Mouse (Mus musculus): ENCODE measurements around the gene Zbtb11. TPM values are rescaled to one million over a fixed set of nuclear protein-coding genes. Genes with fewer than 3 reads are reported as not detected.

The Zbtb11 gene
- total RNA-seq, 2 experiments from 2014 or later: 30.3 to 32.1 TPM

DNA sequence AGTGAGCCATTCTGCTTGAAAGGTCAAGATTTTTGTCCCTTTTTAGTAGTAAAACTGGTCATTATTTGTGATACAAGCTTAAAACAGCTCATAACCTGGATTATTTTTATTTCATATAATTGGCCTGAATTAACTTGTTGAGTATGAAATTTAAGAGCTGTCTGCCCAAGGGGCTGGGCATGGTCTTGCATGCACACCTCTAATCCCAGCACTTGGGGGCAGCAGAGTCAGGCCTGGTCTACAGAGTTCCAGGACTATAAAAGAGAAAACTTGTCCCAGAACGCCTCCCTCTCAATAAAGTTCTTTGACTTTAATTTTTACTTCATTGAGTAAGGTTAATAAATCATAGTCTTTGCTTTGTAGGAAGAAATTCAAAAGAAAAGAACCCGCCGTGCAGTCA is 4.5 kb upstream of the Zbtb11 start:
- peak in 1 of 2 experiments; percentile 49 for DNase-seq (ENCODE audit: low spot score in 2 of 2)

DNA sequence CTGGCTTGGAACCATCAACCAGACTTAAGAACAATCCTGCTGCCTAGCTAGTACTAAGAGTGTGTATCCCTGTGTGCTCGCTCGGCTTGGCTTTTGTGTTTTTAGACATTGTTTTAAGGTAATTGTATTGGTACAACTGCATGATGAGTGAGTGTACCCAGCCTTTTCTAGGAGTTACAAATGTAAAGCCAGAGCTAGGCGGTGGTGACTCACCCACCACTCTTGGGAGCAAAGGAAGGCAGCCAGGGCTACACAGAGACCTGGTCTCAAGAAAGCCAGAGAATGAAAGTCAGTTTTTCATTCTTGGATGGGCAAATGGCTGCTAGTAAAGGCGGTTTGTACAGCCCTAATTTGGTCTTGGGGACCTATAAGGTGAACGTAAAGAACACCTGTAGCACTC is 3.3 kb upstream of the Zbtb11 start:
- no peak for DNase-seq (ENCODE audit: low spot score in 2 of 2)

DNA sequence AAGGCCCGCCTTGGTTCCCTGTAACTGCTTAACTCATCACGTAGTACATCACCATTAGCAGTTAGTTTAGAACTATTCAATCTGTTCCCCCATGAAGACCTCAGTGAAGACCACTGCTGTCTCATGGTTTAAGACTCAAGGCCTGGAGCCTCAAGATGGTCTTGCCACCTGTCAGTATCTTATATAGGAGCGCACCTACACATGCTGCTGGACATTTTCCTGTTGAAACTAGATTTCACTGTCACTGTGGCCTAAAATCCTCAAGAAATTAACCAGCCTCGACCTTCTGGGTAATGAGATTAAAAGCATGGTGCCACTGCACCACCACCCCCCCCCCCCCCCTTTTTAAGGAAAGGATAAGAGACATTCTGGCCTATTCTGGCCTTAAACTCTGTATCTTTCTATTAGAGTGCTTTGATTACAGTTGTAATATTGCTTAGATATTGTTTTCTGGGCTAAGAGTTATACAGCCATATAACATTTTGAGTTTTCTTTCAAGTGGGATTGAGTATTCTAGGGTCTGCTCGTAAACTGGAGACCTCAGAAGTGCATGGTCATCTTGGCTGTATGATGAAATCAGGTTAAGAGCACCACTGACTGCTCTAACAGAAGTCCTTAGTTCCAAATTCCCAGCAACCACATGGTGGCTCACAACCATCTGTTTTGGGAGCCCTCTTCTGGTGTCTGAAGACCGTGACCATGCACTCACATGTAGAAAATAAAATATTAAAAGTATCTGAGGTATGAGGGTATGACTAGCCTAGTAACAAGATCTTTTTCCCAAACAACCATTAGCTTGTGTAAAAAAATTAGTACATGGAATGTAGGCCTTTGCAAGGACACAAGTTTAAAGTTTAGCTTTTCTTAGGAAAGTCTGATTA is 1.7 kb upstream of the Zbtb11 start:
- no peak for DNase-seq (ENCODE audit: low spot score in 2 of 2)

DNA sequence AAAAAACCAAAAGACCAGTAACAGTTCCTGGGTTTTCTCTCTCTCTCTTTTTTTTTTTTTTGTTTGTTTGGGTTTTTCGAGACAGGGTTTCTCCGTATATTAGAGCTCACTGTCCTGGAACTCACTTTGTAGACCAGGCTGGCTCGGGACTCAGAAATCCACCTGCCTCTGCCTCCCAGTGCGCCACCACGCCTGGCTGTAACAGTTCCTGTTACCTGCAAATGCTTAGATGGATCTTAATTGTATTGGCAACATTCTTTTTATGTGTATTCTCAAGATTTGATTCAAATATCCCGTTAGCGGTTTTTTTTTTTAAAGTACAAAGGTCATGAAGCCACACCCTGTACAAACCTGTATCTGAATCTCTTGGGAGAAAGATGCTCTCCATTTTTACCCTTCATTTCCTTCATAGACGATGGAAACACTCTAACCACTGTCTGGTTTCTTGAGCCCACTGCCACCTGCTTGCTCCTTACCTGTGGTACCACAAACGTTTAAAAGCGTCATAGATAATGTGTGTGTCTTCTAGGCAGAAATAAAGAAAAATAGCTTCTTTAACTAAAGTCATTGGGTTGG is 969 bp upstream of the Zbtb11 start:
- no peak for DNase-seq (ENCODE audit: low spot score in 2 of 2)

DNA sequence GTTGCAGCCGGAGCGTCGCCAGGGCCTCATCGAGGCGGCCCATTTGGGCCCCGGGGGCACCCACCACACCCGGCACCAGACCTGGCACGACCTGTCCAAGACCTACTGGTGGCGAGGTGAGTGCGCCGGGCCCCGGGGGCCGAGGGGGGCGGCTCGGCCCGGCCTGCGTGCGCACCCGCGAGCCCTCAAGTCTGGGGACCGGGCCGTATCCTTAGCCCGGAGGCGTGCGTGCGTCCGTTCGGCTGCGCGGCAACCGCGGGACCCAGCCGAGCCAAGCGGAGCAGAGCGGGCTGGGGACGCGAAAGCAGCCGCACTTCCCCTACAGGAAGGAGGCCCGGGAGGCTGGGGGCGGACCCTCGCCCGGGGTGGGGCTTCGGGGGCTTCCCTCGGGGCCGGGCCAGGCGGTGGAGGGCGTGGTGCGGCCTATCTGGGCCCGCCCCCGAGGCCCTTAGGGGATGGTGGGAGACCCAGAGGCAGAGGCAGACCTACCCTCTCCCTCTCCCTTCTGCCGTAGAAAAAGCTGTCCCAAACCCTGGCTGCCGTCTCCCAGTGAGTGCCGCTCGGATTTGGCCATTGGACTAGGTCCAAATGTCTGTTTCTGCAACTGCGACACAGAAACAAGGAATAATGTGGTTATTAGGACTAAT is 696 bp downstream of the Zbtb11 start:
- peak; percentile 83 to 88 for DNase-seq (ENCODE audit: low spot score in 2 of 2)

DNA sequence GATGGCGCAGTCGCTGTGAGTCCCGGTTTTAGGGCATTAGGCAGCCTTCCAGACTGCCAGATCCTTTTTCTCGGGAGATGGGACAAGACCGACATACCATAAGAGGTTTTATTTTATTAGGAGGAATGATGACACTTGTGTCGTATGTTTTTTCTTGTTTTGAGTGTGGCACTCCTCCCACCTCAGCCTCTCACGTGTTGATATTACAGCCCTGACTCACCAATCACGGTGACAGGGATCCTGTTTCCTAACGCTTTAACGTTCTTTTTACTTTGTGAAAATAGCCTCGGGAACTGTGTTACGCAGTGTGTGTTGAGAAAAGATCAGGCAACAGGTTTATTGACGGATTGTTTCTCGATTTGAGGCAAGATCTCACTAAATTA is 1.2 kb downstream of the Zbtb11 start:
- no peak for DNase-seq (ENCODE audit: low spot score in 2 of 2)

DNA sequence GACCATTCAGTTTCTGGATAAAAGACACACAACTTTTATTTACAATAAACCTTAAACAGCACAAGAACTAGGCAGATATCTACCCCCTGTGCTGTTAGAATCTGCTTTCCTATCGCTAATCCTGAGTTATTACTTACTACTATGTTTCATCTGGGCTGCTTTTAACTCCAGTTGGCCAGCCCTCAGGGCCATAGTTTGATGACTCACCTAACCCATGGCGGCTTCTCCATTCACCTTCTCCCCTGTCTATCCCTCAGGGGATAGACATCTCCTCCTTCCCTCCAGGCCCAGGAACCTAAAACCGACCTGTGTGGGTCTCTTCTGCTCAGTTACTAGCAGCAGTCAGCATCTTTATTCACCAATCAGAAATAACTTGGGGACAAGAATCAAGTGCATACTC is 12.3 kb downstream of the Zbtb11 start:
- no peak for DNase-seq (ENCODE audit: low spot score in 2 of 2)

DNA sequence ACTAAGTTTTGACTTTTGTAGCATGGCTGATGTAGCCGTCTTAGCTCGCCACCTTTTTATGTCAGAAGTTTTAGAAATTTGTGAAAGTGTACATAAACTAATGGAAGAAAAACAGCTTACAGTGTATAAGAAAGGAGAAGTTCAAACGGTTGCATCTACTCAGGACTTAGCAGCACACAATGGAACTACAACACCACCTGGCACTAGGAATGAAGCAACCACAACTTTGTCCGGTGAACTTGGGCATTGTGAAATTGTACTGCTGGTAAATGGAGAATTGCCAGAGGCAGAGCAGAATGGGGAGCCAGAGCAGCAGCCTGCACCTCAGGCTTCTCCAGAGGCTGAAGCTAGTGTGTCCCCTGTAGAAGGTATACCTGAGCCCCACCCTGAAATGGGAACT is 16.6 kb downstream of the Zbtb11 start:
- DNase-seq (ENCODE audit: low spot score in 2 of 2): no peak

DNA sequence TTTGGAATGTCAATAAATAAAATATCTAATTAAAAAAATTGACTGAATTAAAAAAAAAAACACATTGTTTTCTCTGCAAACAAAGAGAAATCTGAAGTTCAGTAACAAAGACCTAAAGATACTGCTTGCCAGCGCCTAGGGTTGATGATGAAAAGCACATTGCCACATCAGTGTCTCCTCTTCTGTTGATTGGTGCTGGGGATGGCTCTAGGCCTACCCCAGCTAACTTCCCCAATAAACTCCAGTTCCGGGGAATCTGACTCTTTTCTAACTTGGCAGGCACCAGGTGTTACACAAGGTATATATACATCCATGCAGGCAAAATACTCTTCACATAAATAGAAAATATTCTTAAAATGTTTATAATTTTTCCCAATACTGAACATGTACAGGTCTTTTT is 20.6 kb downstream of the Zbtb11 start:
- DNase-seq (ENCODE audit: low spot score in 2 of 2): no peak

DNA sequence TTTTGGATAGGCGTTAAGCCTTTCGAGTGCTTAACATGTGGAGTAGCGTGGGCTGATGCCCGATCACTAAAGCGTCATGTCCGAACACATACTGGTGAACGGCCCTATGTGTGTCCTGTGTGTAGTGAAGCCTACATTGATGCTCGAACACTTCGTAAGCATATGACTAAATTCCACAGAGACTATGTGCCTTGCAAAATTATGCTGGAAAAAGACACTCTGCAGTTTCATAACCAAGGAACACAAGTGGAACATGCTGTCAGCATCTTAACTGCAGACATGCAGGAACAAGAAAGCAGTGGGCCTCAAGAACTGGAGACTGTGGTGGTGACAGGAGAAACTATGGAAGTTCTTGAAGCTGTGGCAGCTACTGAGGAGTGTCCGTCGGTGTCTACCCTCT is 33.1 kb downstream of the Zbtb11 start:
- DNase-seq (ENCODE audit: low spot score in 2 of 2): no peak

DNA sequence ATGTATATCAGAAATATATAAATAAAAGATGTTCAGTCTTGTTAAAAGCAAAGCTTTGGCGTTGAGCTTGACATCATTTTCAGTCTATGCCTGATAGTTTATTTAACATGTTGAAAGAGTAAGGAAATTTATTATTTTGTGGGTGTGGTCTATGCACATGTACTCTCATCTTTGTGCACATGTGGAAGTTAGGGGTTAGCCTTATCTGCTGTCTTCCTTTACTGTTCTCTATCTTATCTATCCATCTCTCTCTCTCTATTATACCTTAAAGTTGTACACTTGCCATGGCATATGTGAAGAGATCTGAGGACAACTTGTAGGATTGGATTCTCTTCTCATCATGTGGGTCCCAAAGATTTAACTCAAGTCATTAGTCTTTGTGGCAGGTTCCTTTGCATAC is 35.2 kb downstream of the Zbtb11 start:
- no peak for DNase-seq (ENCODE audit: low spot score in 2 of 2)

DNA sequence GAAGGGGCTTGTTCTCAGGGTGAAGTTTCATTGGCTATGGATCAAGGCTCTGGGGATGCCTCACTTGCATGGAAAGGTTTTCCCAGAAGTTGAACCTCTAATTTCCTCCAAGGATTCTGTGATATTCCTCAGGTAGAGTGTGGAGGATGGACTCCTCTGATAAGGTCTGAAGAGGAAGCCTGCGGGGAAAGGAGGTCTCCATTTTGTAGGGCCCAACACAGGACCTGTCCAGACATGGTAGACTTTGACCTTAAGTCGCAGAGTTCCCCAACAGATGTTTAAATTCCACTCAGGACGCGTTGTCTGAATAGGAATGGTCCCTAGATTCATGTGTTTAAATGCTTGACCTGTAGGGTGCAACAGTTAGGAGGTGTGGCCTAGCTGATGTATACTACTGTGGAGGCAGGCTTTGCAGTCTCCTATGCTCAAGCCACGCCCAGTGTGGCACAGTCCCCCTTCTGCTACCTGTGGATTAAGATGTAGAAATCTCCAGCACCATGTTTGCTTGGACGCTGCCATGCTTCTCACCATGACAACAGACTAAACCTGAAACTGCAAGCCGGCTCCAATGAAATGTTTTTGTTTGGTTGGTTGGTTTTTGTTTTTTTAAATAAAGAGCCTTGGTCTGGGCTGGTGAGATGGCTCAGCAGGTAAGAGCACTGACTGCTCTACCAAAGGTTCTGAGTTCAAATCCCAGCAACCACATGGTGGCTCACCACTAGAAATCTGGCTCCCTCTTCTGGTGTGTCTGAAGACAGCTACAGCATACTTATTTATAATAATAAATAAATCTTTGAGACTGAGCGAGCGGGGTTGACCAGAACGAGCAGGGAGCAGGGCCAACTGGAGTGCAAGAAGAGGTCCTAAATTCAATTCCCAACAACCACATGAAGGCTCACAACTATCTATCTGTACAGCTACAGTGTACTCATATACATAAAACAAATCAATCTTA is 39.4 kb downstream of the Zbtb11 start:
- DNase-seq (ENCODE audit: low spot score in 2 of 2): no peak

DNA sequence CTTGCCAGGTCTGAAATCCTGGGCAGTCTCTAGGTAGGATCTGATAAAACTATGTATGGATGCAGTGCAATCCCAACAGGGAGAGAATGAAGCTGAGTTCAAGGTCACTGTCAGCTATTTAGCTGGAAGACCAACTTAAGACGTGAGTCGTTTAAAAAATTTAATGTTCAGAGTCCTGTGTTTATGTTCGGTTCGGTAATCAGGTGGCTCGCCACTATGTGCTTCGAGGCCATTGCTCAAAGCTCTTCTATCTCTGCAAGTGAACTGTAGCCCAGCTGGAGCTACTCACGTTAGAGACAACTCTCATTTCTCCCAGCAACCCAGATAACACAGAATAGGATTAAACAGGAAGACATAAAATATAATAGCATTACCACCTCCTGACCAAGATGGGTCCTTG is 40.4 kb downstream of the Zbtb11 start:
- no peak for DNase-seq (ENCODE audit: low spot score in 2 of 2)

DNA sequence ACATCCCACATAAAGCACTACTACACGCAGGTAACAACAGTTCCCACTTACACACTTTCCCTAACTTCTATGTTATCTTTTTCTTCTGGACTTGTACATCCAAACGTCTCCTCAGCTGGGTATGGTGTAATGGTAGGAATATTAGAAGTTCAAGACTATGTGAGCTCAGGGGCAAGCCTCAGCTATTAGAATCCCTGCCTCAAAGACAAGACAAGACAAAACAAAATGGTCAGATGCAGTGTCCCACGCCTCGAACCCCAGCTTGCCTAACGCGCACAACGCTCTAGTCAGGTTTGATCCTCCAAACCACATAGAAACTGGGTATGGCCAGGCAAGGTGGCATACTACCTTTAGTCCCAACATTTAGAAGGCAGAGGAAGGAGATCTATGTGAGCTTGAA is 46.0 kb downstream of the Zbtb11 start:
- no peak for DNase-seq (ENCODE audit: low spot score in 2 of 2)

DNA sequence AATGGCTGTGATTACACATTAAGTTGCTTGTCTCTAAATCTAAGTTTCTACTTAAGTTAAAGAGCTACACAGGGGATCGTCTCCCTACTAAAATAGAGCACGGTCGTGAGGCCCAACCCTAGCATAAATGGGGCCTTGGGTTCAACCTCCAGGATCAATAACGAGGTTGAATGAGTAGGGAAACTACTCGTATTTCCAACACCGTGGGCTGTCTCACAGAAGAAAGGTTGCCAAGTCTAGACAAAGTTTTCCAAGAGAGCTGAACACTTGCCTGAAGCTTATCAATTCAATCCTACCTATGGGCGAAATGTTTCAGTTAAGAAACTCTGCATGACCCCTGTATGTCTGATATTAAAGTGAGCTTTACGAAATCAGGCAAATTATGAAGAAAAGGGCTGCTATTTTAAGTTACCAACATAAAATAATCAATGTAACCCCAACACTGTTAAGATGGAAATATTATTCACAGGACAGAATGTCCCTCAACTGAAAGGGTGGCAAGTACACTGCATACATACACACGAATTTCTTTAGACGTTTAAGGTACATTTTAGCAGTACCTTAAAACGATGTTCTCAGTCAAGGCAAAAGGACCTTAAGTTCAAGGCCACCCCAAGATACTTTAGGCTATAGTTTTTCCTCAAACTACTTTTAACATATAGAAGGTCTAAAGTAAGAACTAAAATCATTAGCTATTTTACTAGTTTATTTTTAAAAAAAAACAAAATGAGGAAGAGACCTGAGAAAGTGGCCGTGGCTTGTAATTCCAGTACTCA is 54.4 kb downstream of the Zbtb11 start:
- DNase-seq (ENCODE audit: low spot score in 2 of 2): no peak

DNA sequence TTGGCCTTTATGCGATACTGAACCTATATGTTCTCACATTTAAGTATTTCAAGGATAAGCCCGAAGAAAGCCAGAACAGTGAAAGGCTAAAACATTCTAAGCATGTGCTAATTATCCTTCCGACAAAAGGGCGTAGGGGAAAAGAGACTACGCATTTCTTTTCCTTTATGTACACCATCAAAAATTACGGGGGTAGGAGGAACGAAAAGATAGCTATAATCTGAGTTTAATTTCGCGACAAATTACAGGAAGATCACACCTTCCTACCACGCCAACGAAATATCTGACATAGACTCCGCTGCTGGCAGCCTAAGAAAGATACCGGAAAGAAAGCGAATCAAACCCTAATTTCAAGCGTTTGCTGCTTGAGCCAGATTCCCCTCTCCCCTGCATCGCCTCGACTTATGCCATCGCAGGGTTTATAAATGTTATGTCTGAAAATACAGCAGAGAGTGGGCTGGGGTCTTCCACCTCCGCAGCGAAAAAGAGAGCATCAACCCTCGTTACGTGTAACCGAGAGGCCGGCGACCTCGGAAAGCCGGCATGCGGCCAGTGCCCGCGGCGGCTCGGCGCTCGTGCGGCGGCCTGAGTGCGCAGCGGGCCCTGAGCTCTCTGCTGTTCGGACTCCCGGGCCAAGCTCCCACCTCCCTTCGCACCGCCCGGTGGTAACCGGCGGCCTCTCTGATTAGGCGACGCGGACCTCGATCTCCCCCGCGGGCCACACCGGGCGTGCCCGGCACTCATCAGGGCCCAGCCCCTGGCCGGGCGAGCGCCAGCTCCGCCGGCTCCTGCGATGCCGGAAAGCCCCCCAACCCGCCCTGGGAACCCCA is 55.3 kb downstream of the Zbtb11 start:
- DNase-seq (ENCODE audit: low spot score in 2 of 2): no peak

DNA sequence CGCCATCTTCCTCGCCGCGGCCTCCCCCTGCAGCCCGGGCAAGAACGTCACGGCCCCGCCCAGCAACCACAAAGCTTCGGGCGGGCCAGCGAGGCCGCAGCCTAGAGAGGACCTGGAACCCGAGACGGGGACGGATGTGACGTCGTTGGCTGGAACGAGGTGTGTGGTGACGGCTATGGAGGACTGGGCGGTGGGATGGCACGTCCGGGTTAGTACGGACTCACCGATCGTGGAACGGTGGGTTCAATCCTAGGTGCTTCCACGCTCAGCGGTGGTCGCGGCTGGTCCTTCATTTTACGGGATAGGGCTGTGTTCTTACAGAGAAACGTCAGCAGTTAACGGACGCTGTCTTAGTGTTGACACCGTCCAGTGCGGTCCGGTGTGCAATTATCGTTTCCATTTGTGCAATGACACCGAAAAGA is 56.0 kb downstream of the Zbtb11 start, which contains the start of gene Pcnp:
Pcnp (minus strand) TSS at position 79 of the 422 bp plus-strand sequence.
- peak; percentile 98 for DNase-seq (ENCODE audit: low spot score in 2 of 2)

DNA sequence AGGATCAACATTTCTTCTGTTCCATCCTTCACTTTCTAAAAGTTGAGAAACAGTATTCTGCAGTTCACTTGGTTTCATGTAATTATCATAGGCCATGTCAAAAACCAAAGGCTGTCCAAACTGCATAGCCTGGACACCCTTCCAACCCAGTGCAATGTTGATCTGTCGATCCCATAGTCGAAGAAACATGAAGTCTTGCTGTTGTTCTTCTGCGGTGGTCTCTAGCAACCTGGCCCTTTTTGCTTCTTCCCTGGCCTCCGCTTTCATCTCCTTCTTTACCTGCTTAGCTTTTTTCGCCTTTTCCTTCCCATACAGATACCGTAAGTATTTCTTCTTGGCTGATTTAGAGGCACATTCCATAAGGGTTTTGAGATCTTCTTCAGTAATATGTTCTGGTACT is 60.9 kb downstream of the Zbtb11 start:
- no peak for DNase-seq (ENCODE audit: low spot score in 2 of 2)

DNA sequence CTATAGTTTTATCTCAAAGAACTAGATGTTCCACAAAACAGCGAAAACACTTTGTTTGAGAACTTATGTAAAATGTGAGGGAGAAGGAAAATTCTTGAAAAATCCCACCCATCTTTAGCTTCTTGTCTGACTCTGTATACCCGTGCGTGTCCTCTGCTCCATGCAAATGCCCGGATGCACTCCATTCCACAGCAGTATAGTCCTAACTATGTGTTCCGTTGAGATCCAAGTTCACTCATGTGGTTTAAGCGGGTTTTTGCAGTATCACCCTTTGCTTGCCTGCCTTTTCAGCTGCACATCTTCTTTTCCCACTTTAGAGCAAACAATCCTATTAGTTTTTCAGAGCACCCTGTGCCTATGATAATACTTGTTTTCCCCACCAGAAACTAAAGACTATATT is 62.8 kb downstream of the Zbtb11 start:
- no peak for DNase-seq (ENCODE audit: low spot score in 2 of 2)

Measured in layer of hippocampus, postnatal 10 days (tissue).